Mouse (Mus musculus) embryonic stem cell, embryonic (primary cell): ENCODE measurements around the gene Togaram1.

Experiments
- CTCF ChIA-PET, 4 experiments: fragments of 300-600 bp in 2 of 4; fragments of 350-600 bp in 2 of 4; sonication (Branson Sonifier 250); formaldehyde crosslinking; loops; one replicate each; lab custom pipeline; 2022; ENCODE audit warnings: inconsistent platforms in 2 of 4; lab: Charles Lee
- POLR2A ChIA-PET, 4 experiments: fragments of 300-600 bp in 2 of 4; fragments of 350-600 bp in 2 of 4; sonication (Branson Sonifier 250); formaldehyde crosslinking; loops; one replicate each; lab custom pipeline; 2022; ENCODE audit warnings: antibody characterized with exemption in 4 of 4, inconsistent platforms in 1 of 4; lab: Charles Lee

Gene Togaram1

GRCm38 (mm10) chr12:64965124-64966026 lies at the start of gene Togaram1, which contains the start of gene Klhl28:
TSS of gene Togaram1 (plus strand) at chr12:64965804.
TSS of gene Klhl28 (minus strand) at chr12:64965534.
- POLR2A ChIA-PET, result interaction anchor here in 3 of 4 experiments (1.0 to 2.7 kb wide), 13 partner anchors 15 to 154 kb away, joined by 3 to 18 read pairs (median 5); partner anchors contain the start of genes Fancm (in 2 of the 3), Fkbp3 (in 1 of the 3) and Prpf39 (in 1 of the 3)
- CTCF ChIA-PET, result interaction anchor here in 1 of 4 experiments (0.5 kb wide), 1 partner anchor 68 kb away, joined by 3 read pairs; no protein-coding TSS in a partner anchor

- POLR2A ChIA-PET, result no interaction called here
- CTCF ChIA-PET, result interaction anchor here in 1 of 4 experiments (1.2 kb wide), 1 partner anchor 20 kb away, joined by 3 read pairs; no protein-coding TSS in a partner anchor
Observed at GRCm38 (mm10) chr12:64916735-64917134, 48.9 kb upstream of the Togaram1 start.

GRCm38 (mm10) chr12:64917578-64918471 lies 47.8 kb upstream of the Togaram1 start, which contains the start of gene Gm527:
TSS of gene Gm527 (plus strand) at chr12:64917906.
- ChIA-PET CTCF (interaction anchor here in 2 of 4 experiments (0.6 to 1.2 kb wide), 2 partner anchors 10 to 21 kb away, joined by 3 read pairs; no protein-coding TSS in a partner anchor), POLR2A (interaction anchor here in 3 of 4 experiments (0.5 to 1.5 kb wide), 6 partner anchors 8 to 1421 kb away, joined by 3 to 6 read pairs (median 3); partner anchors contain the start of gene Prpf39 (in 1 of the 3))

GRCm38 (mm10) chr12:64937493-64937892 lies 28.1 kb upstream of the Togaram1 start:
- ChIA-PET POLR2A (no interaction called here), CTCF (no interaction called here)

DNA sequence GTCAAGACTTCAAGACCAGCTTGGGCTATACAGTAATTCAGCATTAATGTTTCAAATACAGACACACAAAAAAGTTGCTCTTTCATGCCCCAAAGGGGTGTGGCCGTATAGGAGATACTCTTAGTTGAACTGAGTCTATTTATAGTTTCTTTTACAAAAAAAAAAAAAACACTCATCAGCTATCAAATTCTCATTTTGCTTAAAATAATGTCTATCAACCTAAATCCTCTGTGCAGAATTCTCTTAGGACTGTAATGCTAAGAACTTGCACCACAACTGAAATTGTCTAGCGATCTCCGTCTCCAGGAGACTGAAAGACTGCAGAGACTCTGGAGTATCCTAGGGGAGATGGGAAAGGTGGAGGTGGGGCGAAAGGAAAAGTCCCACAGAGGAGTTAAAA lies 1.0 kb upstream of the Togaram1 start:
- POLR2A ChIA-PET, result interaction anchor here in 1 of 4 experiments (1.0 kb wide), 1 partner anchor 154 kb away, joined by 3 read pairs; no protein-coding TSS in a partner anchor

DNA sequence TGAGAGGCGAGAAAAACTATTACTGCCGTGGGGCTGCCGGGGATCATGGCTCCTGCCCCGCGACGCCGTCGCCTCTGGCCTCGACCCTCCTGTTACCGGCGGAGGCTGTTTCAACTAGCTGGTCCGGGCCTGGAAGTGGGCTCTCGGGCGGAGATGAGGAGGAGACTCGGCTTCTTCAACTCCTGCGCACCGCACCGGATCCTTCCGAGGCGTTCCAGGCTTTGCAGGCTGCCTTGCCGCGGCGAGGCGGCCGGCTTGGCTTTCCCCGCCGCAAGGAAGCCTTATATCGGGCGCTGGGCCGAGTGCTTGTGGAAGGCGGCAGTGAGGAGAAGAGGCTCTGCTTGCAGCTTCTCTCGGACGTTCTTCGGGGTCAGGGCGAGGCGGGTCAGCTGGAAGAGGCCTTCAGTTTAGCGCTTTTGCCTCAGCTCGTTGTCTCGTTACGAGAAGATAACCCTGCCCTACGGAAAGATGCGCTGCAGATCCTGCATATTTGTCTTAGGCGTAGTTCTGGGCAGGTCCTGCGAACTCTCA lies 562 bp downstream of the Togaram1 start:
- CTCF ChIA-PET, result interaction anchor here in 1 of 4 experiments (0.5 kb wide), 1 partner anchor 69 kb away, joined by 3 read pairs; no protein-coding TSS in a partner anchor
- POLR2A ChIA-PET, result interaction anchor here in 3 of 4 experiments (1.0 to 2.7 kb wide), 17 partner anchors 10 to 153 kb away, joined by 3 to 18 read pairs (median 4); partner anchors contain the start of genes Fancm (in 2 of the 3), Prpf39 (in 2 of the 3) and Fkbp3 (in 1 of the 3)

More for the DNA sequence above, 1.0 kb upstream of the Togaram1 start:
- CTCF ChIA-PET, result no interaction called here

- ChIA-PET CTCF (no interaction called here), POLR2A (interaction anchor here in 3 of 4 experiments (0.7 to 2.7 kb wide), 23 partner anchors 9 to 152 kb away, joined by 3 to 18 read pairs (median 4); partner anchors contain the start of genes Fancm (in 3 of the 3), Prpf39 (in 2 of the 3) and Fkbp3 (in 1 of the 3))
Observed at GRCm38 (mm10) chr12:64966652-64967435, 1.2 kb downstream of the Togaram1 start.

- CTCF ChIA-PET, result no interaction called here
Observed at GRCm38 (mm10) chr12:64967470-64967869, 1.9 kb downstream of the Togaram1 start.

DNA sequence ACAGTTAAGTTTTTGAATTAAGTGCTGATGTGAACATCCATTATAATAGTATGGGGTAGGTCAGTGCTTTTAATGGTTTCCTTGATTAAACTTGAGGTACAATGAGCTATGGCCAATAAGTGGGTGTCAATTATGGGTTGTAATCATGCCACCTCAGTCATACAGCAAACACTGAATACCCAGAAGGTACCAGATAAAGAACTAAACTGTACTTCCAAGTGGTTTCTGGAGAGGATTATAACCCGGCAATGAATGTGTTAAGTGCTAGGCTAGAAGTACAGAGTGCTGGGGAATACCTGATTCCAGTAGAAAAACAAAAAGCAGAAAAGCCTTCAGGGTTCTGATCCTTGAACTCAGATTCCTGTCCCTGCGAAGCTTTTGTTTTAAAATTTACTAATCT lies 2.5 kb downstream of the Togaram1 start:
- ChIA-PET POLR2A (interaction anchor here in 1 of 4 experiments (0.7 to 2.7 kb wide), 5 partner anchors 13 to 184 kb away, joined by 3 to 9 read pairs (median 4); partner anchors contain the start of gene Fancm), CTCF (interaction anchor here in 1 of 4 experiments (0.6 kb wide), 1 partner anchor 35 kb away, joined by 4 read pairs; no protein-coding TSS in a partner anchor)

More at GRCm38 (mm10) chr12:64967470-64967869, 1.9 kb downstream of the Togaram1 start:
- POLR2A ChIA-PET, result interaction anchor here in 2 of 4 experiments (0.8 to 2.7 kb wide), 14 partner anchors 9 to 185 kb away, joined by 3 to 9 read pairs (median 4); partner anchors contain the start of genes Fancm (in 1 of the 2) and Prpf39 (in 1 of the 2)

GRCm38 (mm10) chr12:64971399-64971798 lies 5.8 kb downstream of the Togaram1 start:
- CTCF ChIA-PET, result no interaction called here
- POLR2A ChIA-PET, result interaction anchor here in 1 of 4 experiments (2.3 kb wide), 1 partner anchor 9 kb away, joined by 8 read pairs; no protein-coding TSS in a partner anchor

DNA sequence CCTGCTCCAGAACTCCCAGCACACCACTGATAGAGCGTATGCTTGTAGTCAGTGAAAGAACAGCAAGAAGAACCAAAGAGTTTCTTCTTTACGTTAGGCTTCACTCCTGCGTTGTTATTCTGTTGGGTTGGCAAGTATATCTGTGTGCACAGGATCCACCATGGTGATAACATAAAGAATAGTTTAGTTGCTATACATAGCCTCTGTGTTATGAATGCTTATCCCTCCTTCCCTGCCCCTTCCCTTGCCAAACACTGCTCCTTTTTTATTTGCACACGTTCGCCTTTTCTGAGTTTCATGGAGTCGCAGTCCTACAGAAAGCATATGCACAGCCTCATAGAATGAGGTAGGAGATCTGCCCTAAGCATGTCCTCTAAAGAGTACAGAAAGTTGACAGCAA lies 6.5 kb downstream of the Togaram1 start:
- ChIA-PET POLR2A (no interaction called here), CTCF (no interaction called here)

- POLR2A ChIA-PET, result no interaction called here
- CTCF ChIA-PET, result no interaction called here
Observed at GRCm38 (mm10) chr12:64975558-64975957, 10.0 kb downstream of the Togaram1 start.

DNA sequence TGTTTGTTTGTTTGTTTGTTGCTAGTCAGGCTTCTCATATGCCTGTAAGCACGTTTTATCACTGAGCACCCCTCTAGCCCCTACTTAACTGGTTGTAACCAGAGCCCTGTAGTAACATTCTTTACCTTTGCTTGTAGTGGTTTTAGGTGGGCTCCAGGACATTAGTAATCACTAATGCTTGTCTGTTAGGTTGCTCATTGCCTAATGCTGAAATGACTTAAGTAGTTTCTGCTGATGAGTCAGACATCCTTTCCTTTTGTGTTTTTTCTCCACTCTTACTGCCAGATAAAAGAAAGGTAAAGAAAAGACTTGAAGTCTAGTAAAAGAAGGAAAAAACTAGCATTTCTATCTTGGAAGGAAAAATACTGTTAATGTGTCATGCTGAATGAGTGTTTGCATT lies 10.6 kb downstream of the Togaram1 start:
- ChIA-PET POLR2A (interaction anchor here in 1 of 4 experiments (1.1 kb wide), 1 partner anchor 9 kb away, joined by 4 read pairs; no protein-coding TSS in a partner anchor), CTCF (interaction anchor here in 1 of 4 experiments (0.5 kb wide), 1 partner anchor 146 kb away, joined by 4 read pairs; no protein-coding TSS in a partner anchor)

DNA sequence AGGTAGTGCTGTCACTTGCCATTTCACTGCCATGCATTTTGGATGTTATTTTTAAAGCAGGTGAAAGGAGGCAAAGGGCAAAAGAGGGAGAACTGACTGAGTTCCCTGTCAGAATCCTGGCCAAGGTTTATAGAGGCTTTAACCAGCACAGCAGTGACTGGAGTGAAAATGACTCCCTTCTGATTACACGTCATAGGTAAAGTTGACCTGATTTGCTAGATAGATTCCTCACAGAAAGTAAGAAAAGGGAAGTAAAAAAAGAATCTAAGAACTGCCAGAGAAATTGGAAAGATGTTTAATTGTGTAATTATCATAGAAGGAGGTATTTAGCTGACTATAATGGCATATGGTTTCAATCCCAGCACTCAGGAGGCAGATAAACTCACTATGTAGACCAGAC lies 11.9 kb downstream of the Togaram1 start:
- CTCF ChIA-PET, result no interaction called here
- POLR2A ChIA-PET, result interaction anchor here in 1 of 4 experiments (0.7 kb wide), 1 partner anchor 27 kb away, joined by 3 read pairs; no protein-coding TSS in a partner anchor

DNA sequence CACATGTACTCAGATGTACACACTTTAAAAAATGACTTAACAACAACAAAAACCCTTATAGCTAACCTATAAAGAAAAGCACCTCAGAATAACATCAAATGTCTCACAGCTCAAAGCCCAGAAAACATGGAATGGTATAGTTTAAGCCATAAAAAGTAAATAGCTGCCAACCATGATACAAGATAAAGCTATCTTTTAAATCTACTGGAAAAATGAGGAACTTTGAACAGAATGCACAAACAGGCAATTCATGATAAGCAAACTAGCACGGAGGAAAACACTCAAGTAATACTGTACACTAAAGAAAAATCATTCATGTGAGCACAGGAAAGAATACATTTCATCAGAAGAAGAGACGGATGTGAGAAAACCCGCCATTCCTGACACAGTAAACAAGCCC lies 42.1 kb downstream of the Togaram1 start:
- POLR2A ChIA-PET, result interaction anchor here in 3 of 4 experiments (0.8 to 2.7 kb wide), 3 partner anchors 24 to 80 kb away, joined by 3 to 8 read pairs (median 4); no protein-coding TSS in a partner anchor
- CTCF ChIA-PET, result no interaction called here

DNA sequence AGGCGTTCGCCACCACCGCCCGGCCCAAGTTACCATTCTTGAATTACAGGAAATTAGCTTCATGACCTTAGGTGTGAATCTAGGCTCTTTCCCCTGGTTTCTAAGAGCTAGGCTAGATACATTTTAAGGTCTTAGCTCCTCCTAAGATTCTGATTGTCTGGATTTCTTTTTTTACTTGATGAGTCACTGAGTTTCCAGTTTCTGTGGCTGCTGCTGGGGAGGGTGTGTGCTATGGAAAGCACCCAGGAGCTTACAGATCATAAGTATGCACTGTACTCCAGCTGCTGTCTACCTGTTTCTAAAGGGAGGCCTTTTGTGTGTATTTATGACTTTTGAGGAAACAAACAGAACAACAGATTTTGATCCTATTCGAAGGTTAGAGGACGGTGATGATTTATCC lies 57.2 kb downstream of the Togaram1 start:
- ChIA-PET POLR2A (interaction anchor here in 1 of 4 experiments (0.6 to 1.0 kb wide), 3 partner anchors 12 to 16 kb away, joined by 3 to 4 read pairs (median 3); partner anchors contain the start of gene Prpf39), CTCF (no interaction called here)
